Mouse (Mus musculus): ENCODE measurements around the gene Rerg.

GRCm38 (mm10) chr6:137087956-137088355, 82.3 kb downstream of the Rerg start:
- TF ChIP-seq POLR2A (IDR thresholded peaks at IDR 0.05; ENCODE audit: borderline replicate concordance, extremely low read depth, insufficient read depth, insufficient read length, poor library complexity, severe bottlenecking) (no peak), CTCF (IDR thresholded peaks at IDR 0.05; ENCODE audit: borderline replicate concordance, extremely low read depth, insufficient read depth, insufficient read length) (no peak)
